Mouse (Mus musculus) cortical plate, adult 2 months (tissue): ENCODE measurements around the gene Crygd. TPM values are rescaled to one million over a fixed set of nuclear protein-coding genes. Genes with fewer than 3 reads are reported as not detected.

Experiments used
- H3K27ac ChIP-seq: fragments of 200-500 bp; 2 replicates; pipeline ENCODE4 v1.5.1; 2012; ENCODE audit warnings: low read length, control low read depth, inconsistent platforms; ENCODE audit not compliant: insufficient read depth
- H3K4me1 ChIP-seq: fragments of 200-500 bp; 2 replicates; pipeline ENCODE4 v1.6.1; 2011; ENCODE audit warnings: low read length; ENCODE audit not compliant: control insufficient read depth, insufficient read depth
- H3K4me3 ChIP-seq: fragments of 200-500 bp; 2 replicates; pipeline ENCODE4 v1.5.1; 2011; ENCODE audit warnings: mild to moderate bottlenecking, low read length, control low read depth; ENCODE audit not compliant: insufficient read depth
- CTCF ChIP-seq: fragments of 200-500 bp; IDR thresholded peaks from 2 replicates; pipeline ENCODE4 v1.5.1; 2011; ENCODE audit warnings: mild to moderate bottlenecking, control low read depth, low read length; ENCODE audit not compliant: insufficient read depth; ENCODE audit errors: extremely low read depth
- POLR2A ChIP-seq: fragments of 200-500 bp; IDR thresholded peaks from 2 replicates; pipeline ENCODE4 v1.6.1; 2011; ENCODE audit warnings: mild to moderate bottlenecking, low read length, control low read depth; ENCODE audit not compliant: insufficient read depth; ENCODE audit errors: extremely low read depth
- polyA plus RNA-seq: library from polyadenylated mRNA; depleted of rRNA; stranded (reverse); fragments of >200 nt; gene quantifications from 2 replicates; pipeline ENCODE4 v1.2.3, GENCODE M21; 2012; rRNA removed

Gene Crygd
- polyA plus RNA-seq = not detected in 2 replicates

DNA sequence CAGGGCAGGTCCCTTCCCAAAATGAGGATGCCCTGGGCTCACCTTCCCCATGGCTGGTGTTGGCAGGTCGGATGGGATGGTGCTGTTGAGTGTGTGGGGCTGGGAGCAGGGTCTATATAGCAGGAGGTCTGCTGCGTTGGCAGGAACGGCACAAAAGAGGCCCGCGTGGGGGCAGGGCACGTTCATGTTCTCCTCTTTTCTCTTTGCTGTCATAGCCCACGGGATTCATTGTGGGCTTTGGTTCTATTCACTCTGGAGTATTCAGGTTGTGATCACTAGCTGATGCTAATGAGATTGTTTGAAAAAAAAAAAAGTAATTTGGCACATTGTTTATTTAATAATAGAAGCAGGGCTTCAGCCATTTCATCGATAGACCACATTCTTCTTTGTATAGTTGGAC, at the start of gene Crygd:
Gene Crygd (minus strand): TSS at position 101 of the 400 bp plus-strand sequence.
- Histone ChIP-seq H3K4me3 (no peak within 1 kb of the TSS), H3K4me1 (no peaks in the 10 kb centered on the region), H3K27ac (no peak within 1 kb of the TSS)
- no peak for TF ChIP-seq CTCF

DNA sequence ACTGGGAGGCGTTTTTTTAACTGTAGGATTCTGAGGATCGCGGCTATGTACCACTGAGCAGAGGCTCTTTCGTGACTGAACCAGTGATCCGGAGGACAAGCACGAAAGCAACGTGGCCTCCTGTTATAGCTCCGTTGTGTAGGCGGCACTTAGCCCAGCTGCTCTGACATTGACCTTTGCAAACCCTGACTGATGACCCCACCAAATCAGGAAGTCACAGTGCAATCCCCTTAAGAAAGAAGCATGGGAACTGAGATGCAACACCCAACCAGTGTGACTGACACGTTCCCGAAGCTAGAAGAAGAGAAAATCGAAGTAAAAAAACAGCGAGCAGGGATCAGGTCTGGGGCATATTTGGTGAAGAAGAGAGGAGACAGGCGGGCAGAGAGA, 49.5 kb upstream of the Crygd start:
- Histone ChIP-seq H3K27ac (no peak overlapping the region), H3K4me1 (no peaks in the 10 kb centered on the region), H3K4me3 (no peak overlapping the region)
- TF ChIP-seq POLR2A = no peak
- no peak for TF ChIP-seq CTCF

DNA sequence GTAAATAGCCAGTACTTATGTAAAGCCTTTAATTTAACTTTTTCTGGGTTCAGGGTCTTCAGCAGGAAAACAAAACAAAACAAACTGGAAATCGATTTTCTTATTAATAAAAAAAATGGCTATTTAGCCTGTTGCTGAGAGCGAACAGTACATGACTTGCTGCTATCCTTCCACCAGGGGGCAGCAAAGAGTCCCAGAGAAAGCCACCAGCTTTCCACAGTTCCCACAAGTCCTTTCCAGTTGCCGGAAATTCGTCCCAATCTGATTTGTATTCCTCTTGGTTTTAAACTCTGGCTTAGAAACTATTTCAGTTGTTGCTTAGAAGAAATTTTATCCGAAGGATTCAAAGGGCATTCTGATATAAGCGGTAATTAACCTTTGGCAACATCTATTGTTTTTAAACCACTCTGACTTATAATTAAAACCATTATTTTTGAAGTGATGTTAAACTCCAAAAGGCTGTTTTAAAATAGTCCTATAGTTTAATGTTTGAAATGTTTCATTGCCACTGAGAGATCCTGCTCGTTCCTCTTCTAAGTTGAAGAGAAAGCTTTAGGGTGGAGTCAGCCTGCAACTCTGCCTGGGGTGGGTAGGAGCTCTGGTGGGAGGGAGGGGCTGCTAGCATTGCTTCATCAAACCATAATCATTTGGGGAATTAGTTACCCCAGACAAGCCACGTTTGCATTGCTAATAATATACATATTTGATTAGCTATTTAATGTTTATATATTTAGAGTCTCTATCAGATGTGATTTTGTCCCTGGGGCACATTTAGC, 49.0 kb upstream of the Crygd start:
- no peaks in the 10 kb centered on the region for H3K4me1 ChIP-seq
- H3K4me3 ChIP-seq = no peak overlapping the region
- TF ChIP-seq POLR2A (no peak), CTCF (peak; percentile 86)
- no peak overlapping the region for H3K27ac ChIP-seq

DNA sequence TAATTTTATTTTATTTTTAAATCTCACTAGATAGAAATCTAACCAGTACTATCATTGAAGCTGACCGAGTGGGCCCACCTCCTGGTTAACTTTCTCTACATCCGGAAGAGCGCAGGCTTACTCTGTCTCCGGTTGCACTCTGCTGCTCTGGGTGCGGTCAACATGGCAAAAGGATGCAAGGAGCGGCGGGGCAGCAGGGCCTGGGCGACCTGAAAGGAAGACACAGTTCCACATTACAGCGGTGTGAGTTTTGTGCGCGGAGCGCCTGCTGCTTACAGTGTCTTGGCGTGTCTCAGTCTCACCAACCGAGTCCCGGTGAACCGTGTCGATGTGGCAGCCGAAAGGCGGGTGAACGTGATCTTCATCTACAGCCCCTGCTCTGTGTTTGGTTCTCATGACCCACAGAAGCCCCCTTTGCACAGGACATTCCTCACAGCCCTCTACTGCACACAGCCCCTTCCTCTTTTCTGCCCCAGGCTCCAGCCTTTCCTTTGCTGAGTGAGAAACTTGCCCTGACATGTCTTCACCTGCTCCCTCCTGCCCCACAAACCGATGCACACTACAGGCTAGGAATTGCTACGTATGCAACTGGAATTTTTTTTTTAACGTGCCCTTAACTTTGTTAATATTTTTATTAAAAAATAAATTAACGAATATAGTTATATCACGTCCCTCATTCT, 46.6 kb upstream of the Crygd start:
- TF ChIP-seq POLR2A (no peak), CTCF (no peak)
- H3K27ac ChIP-seq = no peak overlapping the region
- no peak overlapping the region for H3K4me3 ChIP-seq
- no peaks in the 10 kb centered on the region for H3K4me1 ChIP-seq

DNA sequence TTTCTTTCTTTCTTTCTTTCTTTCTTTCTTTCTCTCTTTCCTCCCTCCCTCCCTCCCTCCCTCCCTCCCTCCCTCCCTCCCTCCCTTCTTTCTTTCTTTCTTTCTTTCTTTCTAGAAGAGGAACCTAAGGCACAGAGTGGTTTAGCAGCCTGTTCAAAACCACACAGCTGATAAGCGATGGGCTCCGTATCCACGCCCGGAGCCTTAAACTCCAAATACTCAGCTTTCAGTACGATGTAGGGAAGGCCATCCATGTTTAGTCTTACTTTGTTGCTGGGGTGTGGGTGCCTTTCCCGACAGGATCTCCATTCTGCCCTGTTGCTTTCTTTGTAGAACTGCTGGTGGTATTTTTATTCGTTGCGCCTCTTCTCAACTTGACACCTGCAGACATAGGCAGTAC, 45.9 kb upstream of the Crygd start:
- Histone ChIP-seq H3K27ac (no peak overlapping the region), H3K4me3 (no peak overlapping the region), H3K4me1 (no peaks in the 10 kb centered on the region)
- TF ChIP-seq POLR2A (no peak), CTCF (no peak)

DNA sequence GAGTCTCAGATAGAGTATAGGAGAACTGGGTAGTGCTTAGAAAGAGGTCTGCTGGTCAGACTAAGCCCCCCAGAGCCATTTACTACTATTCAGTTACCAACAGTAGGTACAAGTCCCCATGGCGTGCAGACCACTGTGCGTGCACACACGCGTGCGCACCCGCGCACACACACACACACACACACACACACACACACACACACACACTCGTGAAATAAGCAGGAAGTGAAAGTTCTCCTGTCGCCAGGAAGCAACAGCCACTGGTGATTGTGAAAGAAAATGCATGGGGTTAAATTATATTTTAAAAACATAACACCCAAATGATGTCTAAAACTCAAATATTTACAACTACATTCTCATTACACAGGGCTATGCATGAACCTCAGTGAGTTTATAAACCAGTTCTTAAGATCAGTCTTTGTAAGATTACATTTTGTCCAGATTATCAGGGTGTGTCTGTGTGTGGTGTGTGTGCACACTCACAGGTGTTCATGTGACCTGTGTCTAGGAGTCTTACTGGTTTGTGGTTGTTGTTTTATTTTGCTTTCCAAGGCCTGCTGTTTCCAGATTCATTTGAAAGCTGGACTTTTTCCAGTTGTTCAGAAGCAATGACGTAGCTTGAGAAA, 44.5 kb upstream of the Crygd start:
- H3K4me1 ChIP-seq = no peaks in the 10 kb centered on the region
- TF ChIP-seq POLR2A (no peak), CTCF (no peak)
- no peak overlapping the region for H3K27ac ChIP-seq
- no peak overlapping the region for H3K4me3 ChIP-seq

DNA sequence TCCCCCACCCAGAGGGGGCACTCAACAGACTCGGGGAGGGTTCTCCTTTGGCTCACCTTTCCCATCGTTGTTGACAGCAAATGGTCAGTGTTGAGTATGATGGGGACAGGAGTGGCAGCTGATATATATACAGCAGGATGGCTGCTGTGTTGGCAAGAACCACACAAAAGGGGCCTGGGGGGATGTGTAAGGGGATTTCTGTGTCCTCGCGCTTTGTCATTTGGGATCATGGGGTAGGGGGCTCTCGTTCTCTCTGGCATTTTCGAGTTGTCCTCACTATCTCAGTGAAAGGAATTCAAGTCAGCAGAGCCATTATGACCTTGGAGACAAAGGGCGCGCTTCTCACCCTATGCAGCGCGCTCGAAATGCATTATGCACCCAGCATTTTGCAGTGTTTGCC, 40.0 kb upstream of the Crygd start, which contains the start of gene Cryga:
Gene Cryga (minus strand): TSS at position 101 of the 400 bp plus-strand sequence.
- no peak within 1 kb of the TSS for H3K27ac ChIP-seq
- H3K4me3 ChIP-seq = no peak within 1 kb of the TSS
- H3K4me1 ChIP-seq = no peaks in the 10 kb centered on the region
- no peak for TF ChIP-seq POLR2A
- no peak for TF ChIP-seq CTCF

DNA sequence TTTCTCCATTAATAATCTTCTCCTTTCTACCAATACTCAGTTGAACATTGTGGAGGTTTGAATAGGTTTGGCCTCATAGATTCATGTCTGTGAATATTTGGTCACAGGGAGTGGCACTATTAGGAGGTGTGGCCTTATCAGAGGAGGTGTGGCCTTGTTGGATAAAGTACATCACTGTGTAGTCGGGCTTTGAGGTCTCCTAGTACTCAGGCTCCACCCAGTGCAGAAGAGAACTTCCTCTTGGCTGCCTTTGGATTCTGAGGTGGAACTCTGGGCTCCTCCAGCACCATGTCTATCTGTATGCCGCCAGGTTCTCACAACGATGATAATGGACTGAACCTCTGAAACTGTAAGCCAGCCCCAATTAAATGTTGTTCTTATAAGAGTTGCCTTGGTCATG, 33.7 kb upstream of the Crygd start:
- Histone ChIP-seq H3K4me1 (no peaks in the 10 kb centered on the region), H3K4me3 (no peak overlapping the region), H3K27ac (no peak overlapping the region)
- TF ChIP-seq POLR2A (no peak), CTCF (no peak)

DNA sequence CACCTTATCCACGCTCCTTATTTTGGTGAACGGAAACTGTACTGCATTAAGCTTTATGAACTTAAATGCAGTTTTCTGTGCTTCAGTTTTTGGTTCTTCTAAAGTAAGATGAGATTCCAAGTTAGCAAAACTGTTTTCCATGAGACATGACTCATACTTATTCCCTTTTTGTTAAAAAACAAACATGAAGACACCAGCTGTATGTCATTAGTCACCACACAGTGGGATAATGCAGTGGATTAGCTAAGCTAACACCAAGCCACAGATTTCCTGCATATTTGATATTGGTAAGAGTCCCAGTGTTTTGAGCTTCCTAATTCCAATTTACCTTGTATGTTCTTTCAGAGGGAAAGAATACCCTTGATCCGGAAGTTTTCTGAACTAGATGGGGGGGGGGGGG, 28.3 kb upstream of the Crygd start:
- TF ChIP-seq CTCF = no peak
- TF ChIP-seq POLR2A = no peak
- Histone ChIP-seq H3K27ac (no peak overlapping the region), H3K4me3 (no peak overlapping the region), H3K4me1 (no peaks in the 10 kb centered on the region)
